Mouse (Mus musculus) ZHBTc4 (cell line): ENCODE results near the gene Hibch.
"Not testable (repeated sequence)": the region's sequence is repeated elsewhere in the genome, so short reads cannot be mapped to it uniquely, and the experiment has no call there.

Experiments
- DNase-seq: peaks from one replicate; pipeline ENCODE4 v3.0.0-alpha.2; 2011; ENCODE audit warnings: low read depth, low spot score

Gene Hibch

GRCm38 (mm10) chr1:52867876-52868275 lies 23.1 kb downstream of the Hibch start:
- DNase-seq: no peak

GRCm38 (mm10) chr1:52884208-52884607 lies 39.5 kb downstream of the Hibch start:
- no peak for DNase-seq

GRCm38 (mm10) chr1:52909783-52910182 lies 65.1 kb downstream of the Hibch start:
- no peak for DNase-seq

GRCm38 (mm10) chr1:52916655-52917054 lies 71.9 kb downstream of the Hibch start:
- DNase-seq: no peak

- peak; percentile 68 for DNase-seq
Observed at GRCm38 (mm10) chr1:52918897-52919296, 74.2 kb downstream of the Hibch start.

- DNase-seq: not testable (repeated sequence)
Observed at GRCm38 (mm10) chr1:52924482-52924881, 79.8 kb downstream of the Hibch start.

GRCm38 (mm10) chr1:52934494-52934893 lies 89.8 kb downstream of the Hibch start:
- DNase-seq: no peak

- DNase-seq: peak; percentile 42
Observed at GRCm38 (mm10) chr1:52939021-52939420, 94.3 kb downstream of the Hibch start.

- DNase-seq: no peak
Observed at GRCm38 (mm10) chr1:52947895-52948294, 103.2 kb downstream of the Hibch start.

- peak; percentile 48 for DNase-seq
Observed at GRCm38 (mm10) chr1:52951146-52951868, 106.6 kb downstream of the Hibch start.

- peak; percentile 56 for DNase-seq
Observed at GRCm38 (mm10) chr1:52952143-52952542, 107.4 kb downstream of the Hibch start.

GRCm38 (mm10) chr1:52952551-52953397 lies 108.0 kb downstream of the Hibch start:
- peak; percentile 98 for DNase-seq

- DNase-seq: peak; percentile 98
Observed at GRCm38 (mm10) chr1:52953548-52953947, 108.8 kb downstream of the Hibch start.

- no peak for DNase-seq
Observed at GRCm38 (mm10) chr1:52954456-52954855, 109.7 kb downstream of the Hibch start.

- peak; percentile 85 for DNase-seq
Observed at GRCm38 (mm10) chr1:52955102-52955501, 110.4 kb downstream of the Hibch start.

- DNase-seq: no peak
Observed at GRCm38 (mm10) chr1:52956746-52957145, 112.0 kb downstream of the Hibch start.

GRCm38 (mm10) chr1:52960191-52960590 lies 115.5 kb downstream of the Hibch start:
- no peak for DNase-seq

GRCm38 (mm10) chr1:52963097-52963496 lies 118.4 kb downstream of the Hibch start:
- DNase-seq: no peak

GRCm38 (mm10) chr1:52964581-52964980 lies 119.9 kb downstream of the Hibch start:
- DNase-seq: peak; percentile 73
